Mouse (Mus musculus) R1 (cell line): Measurements from ENCODE around the gene Gm12166.

Experiments used
- DNase-seq: peaks from one replicate; pipeline ENCODE4 v3.0.0-alpha.2; 2018; ENCODE audit warnings: low read depth, low spot score

Gene Gm12166

DNA sequence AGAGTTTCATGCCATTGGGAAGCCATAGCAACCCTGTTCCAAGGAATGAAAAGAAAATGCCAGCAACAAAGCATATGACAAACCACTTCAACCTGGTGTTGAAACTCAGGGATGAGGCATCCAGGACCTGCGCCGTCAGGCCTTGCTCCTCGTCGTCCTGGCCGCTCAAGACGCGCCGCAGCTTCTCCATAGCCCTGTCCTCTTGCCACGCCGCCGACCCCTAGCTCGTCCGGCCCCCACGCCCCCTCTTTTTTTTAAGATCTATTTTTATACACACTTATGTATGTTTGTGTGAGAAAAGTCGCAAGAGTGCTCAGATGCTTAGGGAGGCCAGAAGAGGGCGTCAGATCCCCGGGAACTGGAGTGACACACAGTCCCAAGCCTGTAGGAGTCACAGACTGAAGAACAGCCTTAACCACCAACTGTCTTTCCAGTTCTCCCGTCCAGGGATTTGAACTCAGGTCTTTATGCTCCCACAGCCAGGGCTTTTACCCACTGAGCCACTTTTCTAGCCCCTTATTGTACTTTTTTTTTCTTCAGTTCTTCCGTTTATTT lies at the start of gene Gm12166:
Gene Gm12166, minus strand, starts transcription at position 217 of the 555 bp plus-strand sequence.
- DNase-seq: peak; percentile 81

- no peak for DNase-seq
These were observed 44.9 kb upstream of the Gm12166 start for GRCm38 (mm10) chr11:46097062-46097461.

- DNase-seq: no peak
These were observed 44.1 kb upstream of the Gm12166 start for GRCm38 (mm10) chr11:46096265-46096649.

GRCm38 (mm10) chr11:46095477-46096264 lies 43.5 kb upstream of the Gm12166 start:
- DNase-seq: peak; percentile 42

DNA sequence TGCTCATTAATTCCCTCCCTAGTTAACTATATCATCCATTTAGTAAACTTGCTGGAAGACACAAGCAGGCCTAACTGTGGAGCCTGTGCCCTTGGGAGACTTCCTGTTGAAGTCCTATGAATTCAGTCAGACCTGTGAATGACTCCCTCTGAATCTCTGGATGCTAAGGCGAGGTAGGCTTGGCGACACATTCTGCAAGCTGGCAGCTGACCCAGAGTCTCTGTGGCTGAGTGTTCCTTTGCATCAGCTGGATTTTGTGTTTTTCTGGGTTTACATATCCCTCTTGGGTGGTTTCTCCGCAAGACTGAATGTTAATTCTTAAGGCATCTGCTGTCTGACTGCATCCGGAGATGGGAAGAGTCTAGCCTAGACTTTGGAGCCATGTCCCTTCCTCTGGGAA lies 40.0 kb upstream of the Gm12166 start:
- DNase-seq: no peak

DNA sequence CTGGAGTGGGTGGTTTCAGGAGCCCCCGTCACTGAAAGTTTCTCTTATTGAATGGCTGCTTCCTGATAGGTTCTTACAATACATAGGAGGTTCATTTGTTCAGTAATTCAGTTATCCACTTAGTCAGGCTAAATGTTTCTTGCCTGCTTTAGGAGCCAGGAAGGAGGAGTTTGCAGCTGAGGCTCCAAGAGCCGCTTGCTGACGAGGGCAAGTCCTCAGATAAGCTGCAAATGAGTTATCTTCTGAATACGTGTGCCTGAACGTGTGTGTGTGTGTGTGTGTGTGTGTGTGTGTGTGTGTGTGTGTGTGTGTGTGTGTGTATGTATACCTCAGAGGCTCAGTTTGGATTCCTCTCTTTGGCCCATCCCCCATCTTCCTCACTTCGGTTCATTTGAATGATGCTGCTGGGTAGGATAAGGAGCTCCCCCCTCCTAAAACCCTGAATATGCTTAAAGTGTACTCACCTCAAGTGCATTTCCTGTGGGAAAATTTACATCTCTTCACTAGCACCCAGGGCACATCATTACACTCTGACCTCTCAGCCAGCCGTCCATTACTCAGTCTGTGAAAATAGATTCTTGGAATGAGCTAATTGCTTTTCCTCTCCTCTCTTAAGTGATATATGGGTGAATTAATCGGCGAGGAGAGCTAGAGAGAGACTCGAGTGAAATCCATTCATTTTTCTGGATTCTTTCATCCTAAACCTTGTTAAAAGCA lies 39.0 kb upstream of the Gm12166 start:
- peak; percentile 45 for DNase-seq

GRCm38 (mm10) chr11:46090036-46090725 lies 38.1 kb upstream of the Gm12166 start:
- peak; percentile 28 for DNase-seq

DNA sequence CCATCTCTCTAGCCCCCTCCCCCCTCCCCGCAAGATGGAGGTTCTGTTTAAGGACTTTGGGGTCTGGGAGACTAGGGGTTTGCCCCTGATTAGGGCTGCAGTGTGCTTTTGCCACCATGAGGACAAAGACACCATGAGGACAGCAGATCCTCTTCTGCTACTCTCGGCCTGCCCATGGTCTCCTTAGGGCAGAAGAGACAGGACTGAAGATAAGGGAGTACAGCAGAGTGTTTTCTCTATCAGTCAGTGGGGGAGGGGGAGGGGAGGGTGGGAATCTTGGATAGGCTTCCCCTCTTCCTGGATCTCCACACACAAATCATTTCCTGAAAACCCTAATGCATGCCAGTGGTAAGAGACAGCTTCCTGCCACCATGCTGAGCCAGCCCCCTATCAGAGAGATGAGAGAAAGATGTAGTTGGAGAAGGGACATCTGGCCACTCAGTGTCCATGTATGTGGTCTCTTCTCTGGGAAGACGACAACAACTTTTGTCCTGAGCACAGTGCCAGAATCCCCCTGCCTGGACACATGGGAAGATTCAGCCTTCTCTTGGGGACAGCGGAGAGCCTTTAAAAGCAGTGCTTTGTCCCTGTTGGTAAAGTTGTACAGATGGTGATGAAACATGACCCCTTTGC lies 37.1 kb upstream of the Gm12166 start:
- DNase-seq: no peak

DNA sequence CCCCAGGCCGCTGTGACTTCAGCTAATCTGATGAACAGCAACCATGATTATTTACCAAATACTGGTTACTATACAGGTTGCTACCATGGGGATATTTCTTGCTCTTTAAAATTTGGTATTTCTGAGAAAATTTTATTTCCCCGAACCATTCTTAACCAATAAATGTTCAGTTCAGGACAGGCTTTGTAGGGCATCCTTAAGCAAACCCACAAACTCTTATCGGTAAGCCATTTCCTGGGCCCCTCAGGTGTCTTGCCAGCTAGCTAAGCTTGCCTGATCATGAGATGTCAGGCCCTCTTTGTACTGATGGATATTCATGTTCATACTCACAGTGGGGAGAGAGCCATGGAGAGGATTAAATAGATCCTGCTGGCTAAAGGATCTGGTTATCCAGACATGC lies 34.3 kb upstream of the Gm12166 start:
- DNase-seq: no peak

DNA sequence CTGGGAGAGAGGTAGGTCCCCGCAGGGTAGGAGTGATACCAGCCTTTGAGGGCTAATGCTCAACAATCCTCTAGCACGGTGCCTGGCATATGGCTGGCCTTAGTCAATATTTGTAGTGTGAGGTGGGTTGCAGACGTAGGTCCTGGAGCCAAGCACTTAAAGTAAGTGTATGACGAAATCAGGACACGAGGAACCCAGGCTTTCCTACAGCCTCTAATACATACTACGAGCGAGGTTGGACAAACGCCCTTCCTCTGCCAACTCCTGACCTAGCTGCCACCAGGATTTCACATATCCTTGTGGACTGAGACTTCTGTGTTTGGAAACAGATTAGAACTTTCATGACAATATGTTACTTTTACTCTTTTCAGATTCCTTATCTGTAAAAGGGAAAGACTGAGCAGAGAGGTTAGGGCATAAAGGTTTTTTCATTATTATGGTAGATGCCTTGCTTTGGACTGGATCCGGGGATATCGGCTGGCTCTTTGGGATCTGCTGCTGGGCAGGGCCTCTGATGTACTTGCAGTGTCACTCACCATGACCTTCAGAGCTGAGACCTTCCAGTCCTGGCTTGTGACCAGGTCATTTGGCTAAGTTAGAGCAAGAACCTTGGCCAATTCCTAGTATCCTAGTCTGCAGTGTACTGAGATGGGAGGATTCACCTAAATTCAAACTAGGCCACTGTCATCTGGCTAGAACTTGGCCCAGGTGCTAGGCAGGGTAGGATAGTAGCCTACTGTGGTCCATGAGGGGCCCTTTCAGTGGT lies 33.5 kb upstream of the Gm12166 start:
- no peak for DNase-seq

DNA sequence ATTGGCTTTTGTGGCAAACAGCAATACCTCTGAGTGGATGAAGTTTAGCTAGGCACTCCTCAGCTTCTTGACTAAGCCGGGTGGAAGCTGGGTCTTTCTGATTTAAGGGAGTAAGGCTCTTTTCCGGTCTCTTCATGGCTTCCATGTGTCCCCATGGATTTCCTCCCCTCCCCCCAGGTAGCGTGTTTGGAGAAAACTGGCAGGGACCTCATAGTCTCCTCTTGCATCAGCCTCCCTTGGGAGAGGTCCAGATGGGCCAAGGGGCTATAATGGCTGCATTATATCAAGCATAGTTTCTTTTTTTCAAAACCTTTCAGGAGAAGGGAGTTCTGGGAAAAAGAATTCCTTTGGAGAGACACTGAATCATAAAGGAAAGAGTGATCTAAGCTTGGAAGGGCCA lies 32.4 kb upstream of the Gm12166 start:
- DNase-seq: no peak

- DNase-seq: no peak
These were observed 31.8 kb upstream of the Gm12166 start for GRCm38 (mm10) chr11:46083835-46084444.

DNA sequence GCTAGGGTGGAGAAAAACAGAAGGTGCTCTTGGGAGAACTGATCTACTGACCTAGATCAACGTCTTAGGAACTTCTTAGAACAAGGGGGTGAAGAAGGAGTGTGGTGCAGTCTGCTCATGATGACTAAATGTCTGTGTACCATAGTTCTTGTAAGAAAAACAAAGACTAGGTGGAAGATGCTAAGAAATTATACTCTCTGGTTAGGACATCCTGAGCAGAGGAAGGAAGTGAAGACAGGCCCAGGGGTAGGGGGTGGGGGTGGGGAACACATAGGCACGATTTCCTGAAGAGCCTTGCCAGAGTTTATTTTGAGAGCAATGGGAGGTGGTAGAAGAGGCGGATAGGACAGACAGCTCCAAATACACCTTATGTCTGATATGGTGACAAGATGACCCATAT lies 31.3 kb upstream of the Gm12166 start:
- no peak for DNase-seq

DNA sequence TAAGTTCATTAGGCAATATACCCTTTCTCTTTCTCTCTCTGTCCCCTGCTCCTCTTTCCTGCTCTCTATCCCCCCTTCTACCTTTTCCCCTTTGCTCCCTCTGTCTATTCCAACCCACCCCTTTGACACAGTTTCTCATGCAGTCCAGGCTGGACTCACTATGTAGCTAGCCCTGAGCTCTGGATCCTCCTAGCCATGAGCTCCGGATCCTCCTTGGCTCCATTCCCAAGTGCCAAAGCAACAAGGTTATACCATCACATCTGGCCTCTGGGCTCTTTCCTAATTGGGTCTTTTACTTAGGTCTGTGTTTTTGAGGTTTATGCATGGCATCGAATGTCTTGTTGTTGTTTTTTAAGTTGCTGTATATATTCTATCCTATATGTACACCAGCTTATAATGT lies 29.0 kb upstream of the Gm12166 start:
- DNase-seq: no peak

- DNase-seq: no peak
These were observed 25.7 kb upstream of the Gm12166 start for GRCm38 (mm10) chr11:46077732-46078375.

GRCm38 (mm10) chr11:46077304-46077703 lies 25.2 kb upstream of the Gm12166 start:
- no peak for DNase-seq

GRCm38 (mm10) chr11:46076442-46077158 lies 24.5 kb upstream of the Gm12166 start:
- peak; percentile 85 for DNase-seq

DNA sequence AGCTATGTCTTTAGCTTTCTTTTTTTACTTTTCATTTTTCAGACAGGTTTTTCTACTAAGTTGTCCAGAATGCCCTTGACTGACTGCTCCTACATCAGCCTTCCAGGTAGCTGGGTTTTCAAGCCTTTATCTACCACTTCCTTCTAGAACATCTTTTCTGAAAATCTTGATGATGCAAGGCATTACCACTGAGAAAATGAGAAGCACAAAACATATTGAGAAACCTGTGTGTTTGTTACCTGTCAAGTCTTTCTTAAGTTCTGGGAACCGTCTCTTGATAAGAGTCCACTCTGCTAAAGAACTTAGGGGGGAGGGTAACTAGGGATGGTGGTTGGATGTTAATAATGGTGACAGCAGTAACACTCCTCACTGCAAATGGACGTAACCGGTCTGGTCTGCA lies 23.4 kb upstream of the Gm12166 start:
- no peak for DNase-seq
